Mouse (Mus musculus): Measurements from ENCODE around the gene Rabep2.

- TF ChIP-seq CTCF (conservative IDR thresholded peaks at IDR 0.05 in 1 of 2, IDR thresholded peaks at IDR 0.05 in 1 of 2; ENCODE audit: low read depth in 2 of 2, low read length in 2 of 2), result no peak
- TF ChIP-seq POLR2AphosphoS2 (IDR thresholded peaks at IDR 0.05; ENCODE audit: low read depth, low read length), result no peak
- no peak for TF ChIP-seq HCFC1 (IDR thresholded peaks at IDR 0.05; ENCODE audit: low read depth, low read length)
- TF ChIP-seq EP300 (IDR thresholded peaks at IDR 0.05; ENCODE audit: low read length), result 0 out of 2 replicates have a peak, but pooled peaks have one; percentile 29
- TF ChIP-seq MAZ (IDR thresholded peaks at IDR 0.05; ENCODE audit: low read depth, low read length), result no peak
- no peak for TF ChIP-seq CHD2 (IDR thresholded peaks at IDR 0.05; ENCODE audit: low read length)
- TF ChIP-seq USF1 (IDR thresholded peaks at IDR 0.05; ENCODE audit: low read depth, low read length), result no peak
- TF ChIP-seq E2F4 (IDR thresholded peaks at IDR 0.05; ENCODE audit: insufficient replicate concordance, low read depth, low read length), result no peak
- TF ChIP-seq POLR2A (IDR thresholded peaks at IDR 0.05; ENCODE audit: low read depth, low read length), result no peak
- no peak for TF ChIP-seq USF2 (conservative IDR thresholded peaks at IDR 0.05; ENCODE audit: low read depth, low read length)
These were observed 41.5 kb downstream of the Rabep2 start for GRCm38 (mm10) chr7:126470077-126470476.

Data from CH12.LX (cell line).